Mouse (Mus musculus) erythroblast, embryonic 14.5 days (primary cell): ENCODE measurements around the gene Pik3r3.

Experiments used
- GATA1 ChIP-seq: IDR thresholded peaks from 2 replicates; pipeline ENCODE4 v1.6.1; 2012; ENCODE audit warnings: low read length, inconsistent platforms, mixed read lengths
- TAL1 ChIP-seq: IDR thresholded peaks from 3 replicates; pipeline ENCODE4 v1.6.1; 2012; ENCODE audit warnings: low read length, inconsistent platforms, mixed read lengths

GRCm38 (mm10) chr4:116220780-116221139, 658 bp upstream of the Pik3r3 start:
- TF ChIP-seq TAL1 (no peak), GATA1 (no peak)
